Mouse (Mus musculus) frontal cortex, adult 2 months (tissue): ENCODE measurements at regions not wholly inside any gene's neighbourhood (a gene's known extent, or its start where the extent isn't known, plus 50 kb on each side); places are given as distances from the start of the nearest gene placed in this dataset.
A peak's percentile ranks its signal among the peaks of the same experiment; 100 is the strongest.

Experiments used
- DNase-seq, 2 experiments: peaks; one replicate each; pipeline ENCODE4 v3.0.0; 2022; ENCODE audit warnings: low spot score in 1 of 2; ENCODE audit errors: extremely low spot score in 1 of 2

GRCm38 (mm10) chr15:46251296-46251695 is 6117.1 kb downstream of the 9330182O14Rik start:
- peak in 1 of 2 experiments; percentile 38 for DNase-seq

- DNase-seq: no peak
Measured at GRCm38 (mm10) chr15:46285276-46285675, 6151.1 kb downstream of the 9330182O14Rik start.

- DNase-seq: no peak
Measured at GRCm38 (mm10) chr15:46303301-46303700, 6169.1 kb downstream of the 9330182O14Rik start.
